Mouse (Mus musculus): Measurements from ENCODE around the gene Pard3. TPM values are rescaled to one million over a fixed set of nuclear protein-coding genes. Genes with fewer than 3 reads are reported as not detected.

The Pard3 gene
- total RNA-seq, 2 experiments from 2014 or later, result 25.8 to 27.3 TPM

DNA sequence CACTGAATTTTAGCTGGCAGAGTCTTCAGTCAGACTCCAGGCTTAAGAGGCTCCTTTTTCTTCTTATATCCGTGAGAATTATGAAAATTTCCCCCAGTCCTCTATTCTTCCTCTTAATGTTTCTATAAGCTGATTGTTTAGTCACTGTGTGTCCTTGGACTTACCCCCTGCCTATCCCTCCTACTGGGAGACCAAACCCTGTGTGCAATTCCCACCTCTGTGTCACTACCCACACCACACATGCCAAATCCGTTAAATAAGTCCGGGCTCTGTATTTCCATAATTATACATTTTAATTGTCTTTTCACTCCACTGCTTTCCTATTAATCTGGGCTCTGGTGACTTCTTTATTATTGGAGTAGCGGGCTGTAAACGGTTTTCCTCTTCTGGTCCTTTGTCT is 203.1 kb downstream of the Pard3 start:
- DNase-seq, result no peak
- intact Hi-C loops (cut with DNase I), result no loop called here

DNA sequence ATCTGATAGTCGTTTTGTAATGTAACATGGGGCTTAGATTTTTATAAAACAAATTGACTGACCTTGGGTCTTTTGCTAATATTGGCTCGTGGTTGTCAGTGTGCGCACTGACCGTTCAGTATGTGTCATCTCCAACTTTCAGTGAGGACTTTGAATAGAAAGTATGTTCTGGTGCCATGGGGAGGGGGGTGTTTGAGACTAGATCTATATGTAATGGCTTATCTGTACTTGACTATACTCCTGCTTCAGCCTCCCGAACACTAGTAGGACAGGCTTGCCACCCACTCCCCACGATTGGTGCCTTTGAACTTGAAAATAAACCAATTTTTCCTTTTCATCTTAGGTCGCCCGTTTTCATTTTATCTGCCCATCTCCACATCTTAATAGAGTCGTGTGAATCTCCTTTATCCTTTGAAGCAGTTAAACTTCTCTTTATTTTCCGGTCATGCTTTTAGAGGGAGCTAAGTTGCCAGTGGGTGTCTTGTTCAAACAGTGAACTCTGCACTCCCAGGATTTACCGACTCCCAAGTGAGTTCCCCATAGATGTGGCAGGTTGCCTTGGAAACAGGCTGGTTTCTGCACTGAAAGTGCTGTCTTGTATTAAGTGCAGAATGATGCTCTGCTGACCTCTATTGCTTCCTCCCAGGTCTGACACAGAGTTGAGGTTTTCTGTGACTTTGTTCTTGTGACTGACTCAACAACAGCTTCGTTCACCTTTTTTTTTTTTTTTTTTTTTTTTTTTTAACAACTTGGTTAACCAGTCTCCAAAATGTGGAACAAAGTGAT is 204.7 kb downstream of the Pard3 start:
- DNase-seq, result no peak
- intact Hi-C loops (cut with DNase I), result no loop called here

DNA sequence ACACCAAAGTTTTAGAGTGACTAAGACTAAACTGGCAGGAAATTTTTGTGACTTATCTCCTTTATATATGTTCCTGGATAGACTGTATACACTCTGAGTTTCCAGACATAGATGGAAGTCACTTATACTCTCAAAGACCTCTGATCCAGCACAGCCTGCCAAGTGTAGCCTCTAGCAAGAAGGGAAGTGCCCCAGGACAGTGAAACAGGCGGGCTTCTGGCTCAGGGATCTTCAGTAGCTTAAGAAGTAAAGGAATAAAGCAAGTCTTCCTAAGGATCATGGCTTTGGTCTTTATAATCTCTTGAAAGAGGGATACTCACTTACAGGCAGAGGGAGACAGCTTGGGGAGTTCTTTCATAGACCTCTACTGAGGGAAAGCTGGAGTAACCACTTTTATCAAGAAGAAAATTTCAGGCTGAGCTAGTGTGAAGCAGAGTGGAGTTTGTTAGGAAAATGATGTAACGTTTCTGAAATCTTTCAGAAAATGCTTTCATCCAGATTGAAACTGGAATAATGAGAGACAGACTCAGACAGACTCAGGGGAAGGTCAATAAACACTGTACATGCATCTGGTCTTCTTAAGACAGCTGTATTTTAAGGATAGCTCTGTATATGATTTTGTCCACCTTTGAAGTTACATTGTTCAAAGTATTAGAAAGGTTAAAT is 205.5 kb downstream of the Pard3 start:
- intact Hi-C loops (cut with DNase I), result no loop called here
- DNase-seq, result no peak

DNA sequence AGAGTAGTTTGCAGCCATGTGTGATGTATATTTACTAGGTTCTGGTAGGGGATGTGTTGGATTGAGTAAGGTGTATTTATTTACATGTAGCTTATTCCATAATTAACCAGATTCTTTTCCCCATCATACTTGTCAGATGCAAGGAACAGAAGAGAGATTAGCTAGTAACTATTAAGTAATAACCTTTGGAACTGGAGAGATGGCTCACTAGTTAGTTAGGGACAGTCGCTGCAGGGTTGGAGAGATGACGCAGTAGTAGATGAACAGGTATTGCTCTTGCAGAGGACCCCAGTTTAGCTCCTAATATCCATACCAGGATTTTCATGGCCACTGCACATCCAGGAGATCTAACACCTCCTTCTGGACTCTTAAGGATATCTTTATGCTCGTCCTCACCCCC is 207.5 kb downstream of the Pard3 start:
- DNase-seq, result no peak
- intact Hi-C loops (cut with DNase I), result no loop called here

DNA sequence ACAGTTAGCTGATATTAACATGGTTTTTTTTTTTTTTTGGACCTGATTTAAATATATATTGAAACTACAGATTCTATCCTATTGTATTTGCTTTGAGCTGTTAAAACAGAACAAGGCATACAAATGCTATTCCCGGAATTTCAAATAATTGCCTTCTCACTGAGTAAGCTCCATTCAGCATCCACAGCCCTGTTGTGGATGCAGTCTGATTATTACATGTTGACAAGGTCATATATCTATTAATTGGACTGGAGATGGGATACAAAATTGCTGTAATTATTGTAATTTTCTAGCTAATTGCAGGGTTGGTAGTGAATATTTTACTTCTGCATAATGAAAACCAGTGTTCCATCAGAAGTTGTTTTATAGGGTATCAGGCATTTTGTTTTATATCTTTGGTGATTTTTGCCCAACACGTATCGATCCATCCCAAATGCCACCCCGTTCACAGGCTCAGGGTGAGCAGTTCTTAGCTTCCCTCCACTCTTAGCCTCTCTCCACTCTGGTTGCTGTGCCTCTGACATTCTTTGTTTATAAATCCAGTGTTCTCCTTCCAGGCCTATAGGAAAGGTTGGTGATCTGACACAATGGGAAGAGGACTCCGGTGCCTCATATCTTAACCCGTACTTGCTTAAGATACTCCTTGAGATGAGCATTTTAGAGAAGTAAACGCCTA is 216.7 kb downstream of the Pard3 start:
- intact Hi-C loops (cut with DNase I), result no loop called here
- DNase-seq, result no peak

GRCm38 (mm10) chr8:127281035-127281434 is 217.3 kb downstream of the Pard3 start:
- intact Hi-C loops (cut with DNase I), result no loop called here
- no peak for DNase-seq

- DNase-seq, result no peak
- intact Hi-C loops (cut with DNase I), result no loop called here
Observed at GRCm38 (mm10) chr8:127284462-127285216, 220.9 kb downstream of the Pard3 start.

DNA sequence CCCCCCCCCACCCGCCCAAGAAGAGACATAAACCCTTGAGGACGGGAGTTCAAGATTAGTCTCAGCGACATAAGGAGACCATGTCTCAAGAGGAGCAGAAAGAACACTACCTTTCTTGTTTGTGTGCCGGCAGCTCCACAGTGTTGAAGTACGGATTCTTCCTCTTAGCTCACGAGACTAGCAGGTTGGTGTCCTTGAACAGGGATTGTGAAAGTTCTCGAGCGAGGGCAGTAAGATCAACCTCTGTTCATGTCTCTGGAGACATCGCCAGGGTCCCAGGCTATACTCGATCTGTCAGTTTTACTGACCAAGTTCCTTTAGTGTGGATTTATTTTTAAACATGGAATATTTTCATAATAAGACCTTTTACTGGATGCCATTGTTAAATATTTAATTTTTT is 224.1 kb downstream of the Pard3 start:
- intact Hi-C loops (cut with DNase I), result no loop called here

GRCm38 (mm10) chr8:127292307-127292706 is 228.6 kb downstream of the Pard3 start:
- intact Hi-C loops (cut with DNase I), result no loop called here
- DNase-seq, result no peak

More for the DNA sequence above, 224.1 kb downstream of the Pard3 start:
- no peak for DNase-seq

- intact Hi-C loops (cut with DNase I), result no loop called here
- DNase-seq, result no peak
Observed at GRCm38 (mm10) chr8:127293025-127293729, 229.5 kb downstream of the Pard3 start.

- intact Hi-C loops (cut with DNase I), result no loop called here
- DNase-seq, result no peak
Observed at GRCm38 (mm10) chr8:127294061-127294460, 230.4 kb downstream of the Pard3 start.

DNA sequence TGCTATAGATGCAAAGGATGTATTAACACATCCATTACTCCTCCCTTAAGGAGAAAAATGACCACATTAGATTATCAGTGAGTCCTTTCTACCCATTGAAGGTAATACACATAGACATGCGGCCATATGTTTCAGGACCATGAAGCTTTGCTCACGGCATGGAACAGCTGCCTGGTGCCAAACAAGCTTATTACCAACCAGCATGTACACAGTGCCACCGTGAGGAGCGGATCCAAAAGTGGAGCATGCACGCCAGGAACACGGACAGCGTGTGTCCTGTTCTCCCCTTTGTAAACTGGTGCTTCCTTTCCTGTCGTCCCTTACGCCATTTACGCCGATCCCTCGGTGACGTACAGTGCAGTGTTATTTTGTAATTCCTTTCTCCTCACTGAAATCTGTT is 232.2 kb downstream of the Pard3 start:
- no peak for DNase-seq
- intact Hi-C loops (cut with DNase I), result no loop called here

DNA sequence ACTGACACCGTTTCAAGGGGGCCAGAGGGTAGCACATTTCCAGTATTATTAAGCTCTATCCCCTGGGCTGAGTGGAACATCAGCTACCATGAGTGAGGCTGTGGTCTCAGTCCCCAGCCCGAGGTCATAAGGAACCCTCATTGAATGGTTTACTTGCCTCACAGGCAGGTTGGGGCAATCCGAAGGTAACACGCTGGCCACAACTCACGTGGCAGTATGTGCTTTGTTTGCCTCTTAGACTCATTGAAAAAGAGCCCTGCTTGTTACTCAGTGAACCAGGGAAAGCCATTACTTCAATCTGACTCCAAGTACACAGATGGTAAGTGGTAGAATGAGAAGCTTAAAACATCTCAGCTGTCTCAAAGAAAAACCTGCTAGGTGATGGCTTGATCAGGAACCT is 236.8 kb downstream of the Pard3 start:
- intact Hi-C loops (cut with DNase I), result no loop called here
- no peak for DNase-seq

- DNase-seq, result no peak
- intact Hi-C loops (cut with DNase I), result no loop called here
Observed at GRCm38 (mm10) chr8:127302847-127303445, 239.3 kb downstream of the Pard3 start.

DNA sequence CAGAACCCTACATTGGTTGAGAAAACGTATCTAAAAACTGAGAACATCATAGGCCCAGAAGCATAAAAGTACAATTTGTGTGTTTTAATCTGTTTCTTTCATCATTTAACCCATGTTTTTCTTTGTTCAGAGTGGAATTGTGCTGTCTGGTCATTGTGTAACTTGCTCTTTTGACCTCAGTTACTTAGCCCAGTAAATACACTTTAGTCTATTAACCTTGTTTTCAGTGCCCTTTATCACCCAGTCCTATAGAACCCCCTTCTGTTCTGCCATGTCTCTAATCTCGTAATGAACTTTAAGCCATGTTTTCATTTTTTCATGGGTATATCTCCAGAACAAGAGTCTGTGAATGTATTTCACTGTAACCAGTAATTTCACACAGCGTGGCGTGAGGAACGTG is 243.3 kb downstream of the Pard3 start:
- intact Hi-C loops (cut with DNase I), result no loop called here
- DNase-seq, result no peak

DNA sequence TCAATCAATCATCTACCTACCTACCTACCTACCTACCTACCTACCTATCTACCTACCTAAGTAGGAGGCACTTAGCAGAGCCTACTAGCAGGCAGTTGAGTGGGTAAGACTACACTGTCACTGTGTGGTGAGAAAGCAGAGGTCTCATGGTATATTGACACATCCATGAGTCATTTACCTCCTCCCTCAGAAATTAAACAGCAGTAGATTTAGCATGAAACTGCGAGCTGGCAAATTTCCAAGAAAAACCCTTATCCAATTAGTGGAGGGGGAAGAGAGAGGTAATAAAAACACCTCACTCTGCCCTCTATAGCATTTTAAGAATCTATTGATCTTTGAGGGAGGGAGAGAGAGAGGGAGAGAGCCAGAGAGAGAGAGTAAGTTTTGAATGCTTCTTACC is 245.7 kb downstream of the Pard3 start:
- DNase-seq, result no peak
- intact Hi-C loops (cut with DNase I), result no loop called here

DNA sequence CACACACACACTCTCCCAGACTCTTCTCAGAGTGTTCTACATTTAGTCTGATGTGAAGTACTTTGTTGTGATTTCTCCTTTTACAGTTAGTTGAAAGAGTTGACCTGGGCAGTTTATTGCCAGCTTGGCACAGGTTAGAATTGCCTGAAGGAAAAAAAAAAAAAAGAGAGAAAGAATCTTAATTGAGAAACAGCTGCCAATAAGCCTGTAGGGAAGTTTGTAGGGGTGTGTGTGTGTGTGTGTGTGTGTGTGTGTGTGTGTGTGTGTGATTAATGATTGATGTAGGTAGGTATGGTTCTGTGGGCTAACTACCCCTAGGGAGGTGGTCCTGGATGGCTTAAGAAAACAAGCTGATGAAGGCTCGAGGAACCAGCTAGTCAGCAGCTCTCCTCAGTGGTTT is 252.1 kb downstream of the Pard3 start:
- DNase-seq, result no peak
- intact Hi-C loops (cut with DNase I), result no loop called here

GRCm38 (mm10) chr8:127317914-127318313 is 254.2 kb downstream of the Pard3 start:
- no peak for DNase-seq
- intact Hi-C loops (cut with DNase I), result no loop called here

GRCm38 (mm10) chr8:127318377-127319159 is 254.9 kb downstream of the Pard3 start:
- DNase-seq, result peak in 1 of 2 experiments; percentile 15
- intact Hi-C loops (cut with DNase I), result no loop called here

All from gastrocnemius, postnatal 36 days (tissue).